Mouse (Mus musculus) forebrain, embryonic 12.5 days (tissue): ENCODE results near the gene B4galt5. TPM values are rescaled to one million over a fixed set of nuclear protein-coding genes. Genes with fewer than 3 reads are reported as not detected.
A peak's percentile ranks its signal among the peaks of the same experiment; 100 is the strongest.

ENCODE experiments used
- ATAC-seq: fragments of 200-750 bp; cut with Nextera tagmentation; 2 replicates; pipeline ENCODE4 v1.8.0; 2017; ENCODE audit warnings: moderate TSS enrichment; ENCODE audit not compliant: low FRiP score
- H3K27ac ChIP-seq: fragments of 300-500 bp; sonication (generic); 2 replicates; pipeline ENCODE4 v1.5.1; 2016; ENCODE audit warnings: mild to moderate bottlenecking
- H3K27me3 ChIP-seq: fragments of 300-500 bp; sonication (generic); 2 replicates; pipeline ENCODE4 v1.6.1; 2016; ENCODE audit warnings: mild to moderate bottlenecking
- H3K36me3 ChIP-seq: fragments of 300-500 bp; sonication (generic); replicated peaks from 2 replicates; pipeline ENCODE4 v1.6.1; 2016; ENCODE audit warnings: mild to moderate bottlenecking
- H3K4me1 ChIP-seq: fragments of 300-500 bp; sonication (generic); 2 replicates; pipeline ENCODE4 v1.6.1; 2016
- H3K4me2 ChIP-seq: fragments of 300-500 bp; sonication (generic); 2 replicates; pipeline ENCODE4 v1.6.1; 2016; ENCODE audit warnings: mild to moderate bottlenecking, moderate library complexity
- H3K4me3 ChIP-seq: fragments of 300-500 bp; sonication (generic); replicated peaks from 2 replicates; pipeline ENCODE4 v1.5.1; 2016; ENCODE audit warnings: mild to moderate bottlenecking
- H3K9ac ChIP-seq: fragments of 300-500 bp; sonication (generic); 2 replicates; pipeline ENCODE4 v1.6.1; 2016; ENCODE audit warnings: mild to moderate bottlenecking
- H3K9me3 ChIP-seq: fragments of 300-500 bp; sonication (generic); 2 replicates; pipeline ENCODE4 v1.6.1; 2016
- WGBS: fragments of 180-500 bp; shearing (Covaris S2); methylation state at CpG from one replicate; pipeline ENCODE4 v1.1.7; 2016; 5-methylcytosine and 5-hydroxymethylcytosine counted together
- polyA plus RNA-seq: library from polyadenylated mRNA; unstranded; fragments of >200 nt; fragmentation: Nextera tagmentation; extraction: Ambion mirVana; gene quantifications from 2 replicates; pipeline ENCODE4 v1.2.1, GENCODE M21; 2016

The B4galt5 gene
- polyA plus RNA-seq, 1 experiment from 2014 or later = 13.4 TPM

GRCm38 (mm10) chr2:167375688-167376087 lies 26.7 kb upstream of the B4galt5 start:
- no peak overlapping the region for H3K4me2 ChIP-seq
- ATAC-seq = no peak
- H3K36me3 ChIP-seq = no peaks in the 10 kb centered on the region
- H3K4me3 ChIP-seq = no peak overlapping the region
- no peaks in the 10 kb centered on the region for H3K9me3 ChIP-seq
- H3K27ac ChIP-seq = no peak overlapping the region
- no peaks in the 10 kb centered on the region for H3K27me3 ChIP-seq
- H3K4me1 ChIP-seq = no peaks in the 10 kb centered on the region; the same call in 1 of the 2 replicates
- H3K9ac ChIP-seq = no peak overlapping the region
- WGBS = 95% methylated on average over 5 of the region's 5 CpGs

GRCm38 (mm10) chr2:167375135-167375534 lies 26.2 kb upstream of the B4galt5 start:
- Histone ChIP-seq H3K4me2 (no peak overlapping the region), H3K4me3 (no peak overlapping the region), H3K9me3 (no peaks in the 10 kb centered on the region), H3K9ac (no peak overlapping the region), H3K27ac (no peak overlapping the region), H3K36me3 (no peaks in the 10 kb centered on the region), H3K4me1 (no peaks in the 10 kb centered on the region; the same call in 1 of the 2 replicates), H3K27me3 (no peaks in the 10 kb centered on the region)
- ATAC-seq = no peak
- 80% methylated on average over 9 of the region's 9 CpGs for WGBS

GRCm38 (mm10) chr2:167374191-167374805 lies 25.3 kb upstream of the B4galt5 start:
- no peak for ATAC-seq
- no peaks in the 10 kb centered on the region; the same call in 1 of the 2 replicates for H3K4me1 ChIP-seq
- no peak overlapping the region for H3K27ac ChIP-seq
- H3K9me3 ChIP-seq = no peaks in the 10 kb centered on the region
- no peak overlapping the region for H3K9ac ChIP-seq
- H3K27me3 ChIP-seq = no peaks in the 10 kb centered on the region
- H3K4me3 ChIP-seq = no peak overlapping the region
- 90% methylated on average over 12 of the region's 12 CpGs for WGBS
- H3K36me3 ChIP-seq = no peaks in the 10 kb centered on the region
- no peak overlapping the region for H3K4me2 ChIP-seq

- Histone ChIP-seq H3K4me2 (no peak overlapping the region), H3K36me3 (no peaks in the 10 kb centered on the region), H3K27me3 (no peaks in the 10 kb centered on the region), H3K4me3 (no peak overlapping the region), H3K27ac (no peak overlapping the region), H3K9ac (0 out of 2 replicates have a peak overlapping the region, but pooled peaks have one; percentile 12), H3K9me3 (no peaks in the 10 kb centered on the region), H3K4me1 (no peaks in the 10 kb centered on the region)
- WGBS = 88% methylated on average over 5 of the region's 5 CpGs
- ATAC-seq = no peak
Observed at GRCm38 (mm10) chr2:167373266-167373665, 24.3 kb upstream of the B4galt5 start.

- WGBS = 94% methylated on average over 2 of the region's 2 CpGs
- Histone ChIP-seq H3K36me3 (no peaks in the 10 kb centered on the region), H3K4me2 (no peak overlapping the region), H3K9me3 (no peaks in the 10 kb centered on the region), H3K9ac (no peak overlapping the region), H3K27me3 (no peaks in the 10 kb centered on the region; the same call in 1 of the 2 replicates), H3K27ac (no peak overlapping the region), H3K4me1 (no peaks in the 10 kb centered on the region), H3K4me3 (no peak overlapping the region)
- ATAC-seq = no peak
Observed at GRCm38 (mm10) chr2:167371506-167371905, 22.5 kb upstream of the B4galt5 start.

- WGBS = 82% methylated on average over 7 of the region's 9 CpGs
- ATAC-seq = no peak
- Histone ChIP-seq H3K9ac (no peak overlapping the region), H3K36me3 (no peaks in the 10 kb centered on the region), H3K4me3 (no peak overlapping the region), H3K4me1 (no peaks in the 10 kb centered on the region), H3K27ac (no peak overlapping the region), H3K27me3 (no peaks in the 10 kb centered on the region; the same call in 1 of the 2 replicates), H3K4me2 (no peak overlapping the region), H3K9me3 (0 out of 2 replicates have a peak, but pooled peaks cover 3% of the 10 kb centered on the region)
Observed at GRCm38 (mm10) chr2:167368328-167368727, 19.3 kb upstream of the B4galt5 start.

GRCm38 (mm10) chr2:167367777-167368281 lies 18.8 kb upstream of the B4galt5 start:
- WGBS = 66% methylated on average over 20 of the region's 20 CpGs
- no peak overlapping the region for H3K9ac ChIP-seq

GRCm38 (mm10) chr2:167367325-167367724 lies 18.3 kb upstream of the B4galt5 start:
- Histone ChIP-seq H3K27ac (no peak overlapping the region), H3K4me2 (no peak overlapping the region), H3K4me3 (no peak overlapping the region), H3K4me1 (no peaks in the 10 kb centered on the region), H3K9me3 (0 out of 2 replicates have a peak, but pooled peaks cover 3% of the 10 kb centered on the region), H3K27me3 (no peaks in the 10 kb centered on the region; the same call in 1 of the 2 replicates), H3K36me3 (no peaks in the 10 kb centered on the region), H3K9ac (no peak overlapping the region)
- 64% methylated on average over 7 of the region's 7 CpGs for WGBS
- ATAC-seq = no peak

More at GRCm38 (mm10) chr2:167367777-167368281, 18.8 kb upstream of the B4galt5 start:
- no peak overlapping the region for H3K4me2 ChIP-seq
- 0 out of 2 replicates have a peak, but pooled peaks cover 3% of the 10 kb centered on the region for H3K9me3 ChIP-seq
- H3K27me3 ChIP-seq = no peaks in the 10 kb centered on the region; the same call in 1 of the 2 replicates
- H3K4me1 ChIP-seq = no peaks in the 10 kb centered on the region
- no peak overlapping the region for H3K27ac ChIP-seq
- ATAC-seq = no peak
- H3K4me3 ChIP-seq = no peak overlapping the region
- H3K36me3 ChIP-seq = no peaks in the 10 kb centered on the region

- H3K27me3 ChIP-seq = no peaks in the 10 kb centered on the region; the same call in 1 of the 2 replicates
- no peak overlapping the region for H3K4me2 ChIP-seq
- no peak for ATAC-seq
- 100% methylated on average over 2 of the region's 2 CpGs for WGBS
- 0 out of 2 replicates have a peak, but pooled peaks cover 3% of the 10 kb centered on the region for H3K9me3 ChIP-seq
- H3K27ac ChIP-seq = no peak overlapping the region
- H3K9ac ChIP-seq = no peak overlapping the region
- H3K4me3 ChIP-seq = no peak overlapping the region
- H3K36me3 ChIP-seq = no peaks in the 10 kb centered on the region
- H3K4me1 ChIP-seq = no peaks in the 10 kb centered on the region
Observed at GRCm38 (mm10) chr2:167365063-167365462, 16.1 kb upstream of the B4galt5 start.

GRCm38 (mm10) chr2:167363272-167364045 lies 14.5 kb upstream of the B4galt5 start:
- H3K27ac ChIP-seq = no peak overlapping the region
- no peak overlapping the region for H3K4me2 ChIP-seq
- 71% methylated on average over 9 of the region's 9 CpGs for WGBS
- H3K36me3 ChIP-seq = no peaks in the 10 kb centered on the region
- H3K9me3 ChIP-seq = 0 out of 2 replicates have a peak, but pooled peaks cover 3% of the 10 kb centered on the region
- H3K9ac ChIP-seq = no peak overlapping the region
- no peak for ATAC-seq
- no peaks in the 10 kb centered on the region for H3K4me1 ChIP-seq
- no peaks in the 10 kb centered on the region; the same call in 1 of the 2 replicates for H3K27me3 ChIP-seq
- H3K4me3 ChIP-seq = no peak overlapping the region

- 71% methylated on average over 2 of the region's 2 CpGs for WGBS
- Histone ChIP-seq H3K27ac (no peak overlapping the region), H3K4me1 (0 out of 2 replicates have a peak, but pooled peaks cover under 1% of the 10 kb centered on the region), H3K9me3 (no peaks in the 10 kb centered on the region), H3K4me2 (no peak overlapping the region), H3K4me3 (no peak overlapping the region), H3K9ac (no peak overlapping the region), H3K36me3 (no peaks in the 10 kb centered on the region), H3K27me3 (no peaks in the 10 kb centered on the region)
- ATAC-seq = no peak
Observed at GRCm38 (mm10) chr2:167358499-167358898, 9.5 kb upstream of the B4galt5 start.

- H3K27ac ChIP-seq = no peak overlapping the region
- H3K4me3 ChIP-seq = no peak overlapping the region
- peaks cover 11% of the 10 kb centered on the region; the same call in 1 of the 2 replicates for H3K4me1 ChIP-seq
- no peak for ATAC-seq
- H3K9me3 ChIP-seq = no peaks in the 10 kb centered on the region
- H3K36me3 ChIP-seq = no peaks in the 10 kb centered on the region
- no peak overlapping the region for H3K4me2 ChIP-seq
- no peaks in the 10 kb centered on the region for H3K27me3 ChIP-seq
- no peak overlapping the region for H3K9ac ChIP-seq
Observed at GRCm38 (mm10) chr2:167356885-167357284, 7.9 kb upstream of the B4galt5 start.
